Mouse (Mus musculus): Measurements from ENCODE around the gene Add3. TPM values are rescaled to one million over a fixed set of nuclear protein-coding genes. Genes with fewer than 3 reads are reported as not detected.

The Add3 gene
- total and polyA plus RNA-seq, 3 experiments, result 14.0 to 52.9 TPM; not detected in 1

- Histone ChIP-seq H3K9me3 (replicated peaks; ENCODE audit: insufficient read depth, low read length) (no peaks in the 10 kb centered on the region), H3K36me3 (ENCODE audit: control insufficient read depth in 1 of 2, insufficient read depth in 2 of 2, low read length in 2 of 2) (peaks cover 9 to 12% of the 10 kb centered on the region in 2 experiments), H3K4me3 (ENCODE audit: control insufficient read depth in 1 of 2, insufficient read depth in 1 of 2, low read depth in 2 of 2, low read length in 2 of 2) (no peak overlapping the region), H3K9ac (ENCODE audit: control insufficient read depth, low read depth, low read length, poor library complexity, severe bottlenecking) (no peak overlapping the region), H3K4me1 (ENCODE audit: control insufficient read depth in 1 of 2, insufficient read depth in 2 of 2, low read length in 2 of 2) (peaks cover 0 to 14% of the 10 kb centered on the region in 2 experiments; a peak in 2 of 4 replicates), H3K27ac (ENCODE audit: control insufficient read depth, low read depth, low read length) (no peak overlapping the region), H3K27me3 (ENCODE audit: control insufficient read depth in 1 of 2, insufficient read depth in 2 of 2, low read length in 2 of 2) (no peaks in the 10 kb centered on the region), H3K79me2 (ENCODE audit: control insufficient read depth, insufficient read depth, low read length, poor library complexity) (no peaks in the 10 kb centered on the region)
- no peak for TF ChIP-seq TAL1 (IDR thresholded peaks at IDR 0.05; ENCODE audit: low read length)
- no peak for TF ChIP-seq SMC3 (IDR thresholded peaks at IDR 0.05; ENCODE audit: low read depth, low read length)
- no peak for TF ChIP-seq E2F4 (IDR thresholded peaks at IDR 0.05; ENCODE audit: borderline replicate concordance, low read depth, low read length)
- no peak for TF ChIP-seq EP300 (IDR thresholded peaks at IDR 0.05; ENCODE audit: low read depth in 1 of 2, low read length in 2 of 2)
- no peak for TF ChIP-seq MXI1 (IDR thresholded peaks at IDR 0.05; ENCODE audit: low read depth, low read length)
- no peak for DNase-seq (ENCODE audit: low read depth, low spot score)
Measured at GRCm38 (mm10) chr19:53215352-53215751, 75.1 kb downstream of the Add3 start.

GRCm38 (mm10) chr19:53216761-53217538 lies 76.7 kb downstream of the Add3 start:
- Histone ChIP-seq H3K27me3 (ENCODE audit: control insufficient read depth in 1 of 2, insufficient read depth in 2 of 2, low read length in 2 of 2) (no peaks in the 10 kb centered on the region), H3K4me1 (ENCODE audit: control insufficient read depth in 1 of 2, insufficient read depth in 2 of 2, low read length in 2 of 2) (peaks cover 0 to 11% of the 10 kb centered on the region in 2 experiments; a peak in 2 of 4 replicates), H3K79me2 (ENCODE audit: control insufficient read depth, insufficient read depth, low read length, poor library complexity) (no peaks in the 10 kb centered on the region), H3K9me3 (replicated peaks; ENCODE audit: insufficient read depth, low read length) (no peaks in the 10 kb centered on the region), H3K27ac (ENCODE audit: control insufficient read depth, low read depth, low read length) (no peak overlapping the region), H3K9ac (ENCODE audit: control insufficient read depth, low read depth, low read length, poor library complexity, severe bottlenecking) (no peak overlapping the region), H3K4me3 (ENCODE audit: control insufficient read depth in 1 of 2, insufficient read depth in 1 of 2, low read depth in 2 of 2, low read length in 2 of 2) (no peak overlapping the region), H3K36me3 (ENCODE audit: control insufficient read depth in 1 of 2, insufficient read depth in 2 of 2, low read length in 2 of 2) (peaks cover 8 to 12% of the 10 kb centered on the region in 2 experiments)
- no peak for DNase-seq (ENCODE audit: low read depth, low spot score)
- TF ChIP-seq USF1 (IDR thresholded peaks at IDR 0.05; ENCODE audit: low read depth, low read length) (no peak), ZNF384 (IDR thresholded peaks at IDR 0.05; ENCODE audit: low read depth, low read length) (no peak), EP300 (IDR thresholded peaks at IDR 0.05; ENCODE audit: low read depth in 1 of 2, low read length in 2 of 2) (no peak), TBP (IDR thresholded peaks at IDR 0.05; ENCODE audit: low read depth, low read length) (no peak), ETS1 (IDR thresholded peaks at IDR 0.05; ENCODE audit: low read depth, low read length) (no peak), POLR2AphosphoS2 (IDR thresholded peaks at IDR 0.05; ENCODE audit: low read length) (no peak), MAZ (IDR thresholded peaks at IDR 0.05; ENCODE audit: low read depth, low read length) (no peak), ZMIZ1 (IDR thresholded peaks at IDR 0.05; ENCODE audit: low read depth, low read length) (no peak), MYC (IDR thresholded peaks at IDR 0.05; ENCODE audit: low read depth, low read length) (no peak), SIN3A (IDR thresholded peaks at IDR 0.05; ENCODE audit: low read length) (no peak), CHD2 (IDR thresholded peaks at IDR 0.05; ENCODE audit: low read length) (no peak), ZC3H11A (IDR thresholded peaks at IDR 0.05; ENCODE audit: low read depth, low read length) (no peak), BHLHE40 (IDR thresholded peaks at IDR 0.05; ENCODE audit: borderline replicate concordance, low read depth, low read length) (no peak)
